Mouse (Mus musculus) 3T3-L1 (cell line): ENCODE measurements around the gene Hoxb2.
A peak's percentile ranks its signal among the peaks of the same experiment; 100 is the strongest.

Source experiments
- DNase-seq: peaks from one replicate; pipeline ENCODE4 v3.0.0-alpha.2; 2015; ENCODE audit warnings: low read depth, low spot score

Hoxb2 gene

DNA sequence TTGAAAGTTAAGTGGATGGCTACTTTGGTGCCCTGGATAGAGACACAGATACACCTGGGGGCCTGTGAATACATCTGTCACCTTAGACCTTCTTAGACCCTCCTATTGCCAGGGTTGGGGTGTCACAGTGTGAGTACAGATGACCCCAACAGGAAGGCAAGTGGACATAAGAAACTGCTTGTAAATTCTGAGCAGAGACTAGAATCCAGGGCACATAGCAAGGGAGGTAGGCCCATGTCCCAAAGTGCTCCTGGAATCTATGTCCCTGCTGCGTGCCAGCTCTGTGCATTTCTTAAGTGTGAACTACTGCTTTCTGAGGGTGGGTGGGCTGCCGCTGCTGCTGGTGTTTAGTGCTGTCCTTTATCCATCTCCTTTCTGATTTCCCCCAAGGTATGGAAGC is 466 bp downstream of the Hoxb2 start:
- DNase-seq: peak; percentile 27

DNA sequence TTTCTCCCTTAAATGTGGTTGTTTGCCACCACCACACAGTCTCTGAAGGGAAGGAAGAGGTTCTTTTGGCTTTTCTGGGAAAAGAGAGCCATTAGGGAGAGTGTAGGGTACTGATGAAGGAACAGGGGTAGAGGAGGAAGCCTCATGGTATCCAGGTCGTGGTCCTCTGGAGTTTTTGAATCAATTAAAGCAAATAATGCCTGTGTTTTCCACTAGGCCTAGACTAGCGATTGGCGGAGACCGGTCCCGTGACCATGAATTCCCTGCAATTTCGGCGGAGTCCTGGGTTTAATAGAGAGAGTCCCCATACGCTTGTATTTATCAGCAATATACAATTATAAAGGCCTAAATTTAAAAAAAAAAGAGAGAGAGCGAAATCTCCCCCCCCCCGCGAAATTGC is 987 bp downstream of the Hoxb2 start:
- DNase-seq: peak; percentile 80

DNA sequence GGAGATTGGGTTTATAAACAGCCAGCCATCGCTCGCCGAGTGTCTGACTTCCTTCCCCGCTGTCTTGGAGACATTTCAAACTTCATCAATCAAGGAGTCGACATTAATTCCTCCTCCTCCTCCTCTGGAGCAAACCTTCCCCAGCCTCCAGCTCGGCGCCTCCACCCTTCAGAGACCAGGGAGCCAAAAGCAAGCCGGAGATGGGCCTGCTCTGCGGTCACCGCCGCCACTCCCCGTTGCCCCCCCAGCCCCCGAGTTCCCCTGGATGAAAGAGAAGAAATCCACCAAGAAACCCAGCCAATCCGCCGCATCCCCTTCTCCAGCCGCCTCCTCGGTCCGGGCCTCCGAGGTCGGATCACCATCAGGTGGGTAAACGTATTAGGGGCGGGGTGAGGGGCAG is 1.5 kb downstream of the Hoxb2 start:
- peak; percentile 77 for DNase-seq

DNA sequence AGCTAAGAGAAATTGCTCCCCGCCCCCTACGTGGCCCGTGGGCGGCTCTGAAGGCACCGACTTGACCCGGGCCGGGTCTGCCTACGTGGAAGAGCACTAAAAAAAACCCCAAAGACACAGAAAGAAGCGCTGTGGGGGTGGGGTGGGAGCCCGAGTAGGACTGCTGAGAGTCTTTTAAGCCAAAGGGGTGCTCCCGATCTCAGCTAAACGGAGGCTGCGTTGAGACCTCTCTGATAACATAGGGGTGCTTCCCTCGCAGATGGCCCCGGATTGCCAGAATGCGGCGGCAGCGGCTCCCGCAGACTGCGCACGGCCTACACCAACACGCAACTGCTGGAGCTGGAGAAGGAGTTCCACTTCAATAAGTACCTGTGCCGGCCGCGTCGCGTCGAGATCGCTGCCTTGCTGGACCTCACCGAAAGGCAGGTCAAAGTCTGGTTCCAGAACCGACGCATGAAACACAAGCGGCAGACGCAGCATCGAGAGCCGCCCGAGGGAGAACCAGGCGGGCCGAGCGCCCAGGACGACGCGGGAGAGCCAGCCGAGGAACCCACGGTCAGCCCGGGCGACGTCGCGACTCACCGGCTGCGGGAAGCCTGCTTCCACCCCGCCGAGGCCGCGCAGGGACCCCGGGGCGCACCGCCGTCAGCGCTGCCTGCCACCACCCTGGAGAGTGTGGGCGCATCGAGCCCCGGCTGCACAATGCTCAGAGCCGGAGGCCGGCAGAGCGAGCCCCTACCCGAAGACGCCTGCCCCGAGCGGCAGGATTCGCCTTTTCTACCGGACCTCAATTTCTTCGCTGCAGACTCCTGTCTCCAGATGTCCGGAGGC is 2.6 kb downstream of the Hoxb2 start:
- no peak for DNase-seq

DNA sequence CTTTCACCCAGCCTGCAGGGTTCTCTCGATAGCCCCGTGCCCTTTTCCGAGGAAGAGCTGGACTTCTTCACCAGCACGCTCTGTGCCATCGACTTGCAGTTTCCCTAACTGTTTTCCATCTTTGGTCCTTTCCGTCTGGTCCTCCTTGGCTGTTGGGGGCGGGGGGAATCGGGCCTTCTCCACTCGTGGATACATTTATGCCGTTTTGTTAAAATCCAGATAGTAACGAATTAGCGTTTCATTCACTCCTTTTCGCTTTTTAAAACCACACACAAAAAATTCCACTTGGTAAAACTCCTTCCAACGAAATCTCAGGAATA is 3.2 kb downstream of the Hoxb2 start:
- peak; percentile 61 for DNase-seq

DNA sequence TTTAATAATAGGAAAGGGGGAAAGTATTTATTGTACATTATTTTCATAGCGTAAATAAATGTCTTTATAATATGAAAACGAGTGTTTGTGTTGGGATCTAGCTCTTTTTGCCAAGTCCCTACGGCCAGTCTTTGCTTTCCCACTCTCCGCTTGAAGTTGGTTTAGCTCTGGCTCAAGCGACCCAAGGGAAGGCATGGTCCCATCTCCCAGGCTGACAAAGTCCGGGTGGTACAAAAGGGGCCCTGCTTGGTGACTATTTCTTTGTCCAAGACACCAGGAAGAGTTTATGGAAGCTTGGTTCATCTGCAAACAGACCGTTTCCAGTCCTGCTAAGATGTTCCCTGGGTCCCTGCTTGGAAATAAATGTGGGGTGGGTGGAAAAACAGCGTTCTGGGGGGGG is 3.6 kb downstream of the Hoxb2 start:
- DNase-seq: peak; percentile 44

DNA sequence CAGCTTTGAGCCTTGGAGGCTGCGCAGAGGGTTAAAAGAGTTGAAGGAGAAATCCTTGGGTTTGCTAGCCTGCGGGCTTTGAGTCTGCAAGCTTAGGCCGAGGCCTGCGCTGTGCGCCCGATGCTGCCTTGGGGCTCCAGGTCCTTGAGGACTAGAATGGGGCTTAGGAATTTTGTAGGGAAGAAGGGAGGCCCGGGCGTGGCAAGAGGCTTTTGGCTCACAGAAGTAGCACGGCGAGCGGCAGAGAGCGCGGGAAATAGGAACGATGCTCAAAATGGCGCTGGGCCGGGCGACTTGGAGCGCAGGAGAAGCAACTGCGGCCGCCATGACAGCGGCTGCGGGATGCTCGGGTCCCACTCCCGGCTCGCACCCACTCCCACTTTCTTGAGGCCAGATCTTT is 4.1 kb downstream of the Hoxb2 start:
- DNase-seq: peak; percentile 60

DNA sequence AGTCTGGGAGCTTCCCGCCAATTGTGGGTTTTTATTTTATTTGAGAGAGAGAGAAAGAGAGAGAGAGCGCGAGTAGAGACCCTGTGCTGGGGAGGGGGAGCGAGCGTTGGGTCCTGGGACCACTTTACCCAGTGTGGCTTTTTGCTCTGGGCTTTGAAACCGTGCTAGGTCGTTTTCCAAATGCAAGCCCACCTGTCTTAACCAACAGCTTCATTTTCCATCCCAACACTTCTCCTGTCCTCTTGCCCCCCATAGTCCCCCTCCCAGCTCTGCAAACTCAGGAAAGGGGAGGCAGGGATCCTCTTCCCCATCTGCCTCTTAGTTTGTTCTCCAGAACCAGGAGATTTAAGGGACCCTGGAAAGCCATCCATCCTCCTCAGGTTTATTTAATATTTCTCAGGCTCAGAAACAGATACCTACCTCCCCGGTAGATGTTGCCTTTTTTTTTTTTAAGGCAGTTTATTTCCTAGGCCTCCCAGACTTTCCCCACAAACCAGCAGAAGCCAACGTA is 4.5 kb downstream of the Hoxb2 start:
- DNase-seq: no peak

DNA sequence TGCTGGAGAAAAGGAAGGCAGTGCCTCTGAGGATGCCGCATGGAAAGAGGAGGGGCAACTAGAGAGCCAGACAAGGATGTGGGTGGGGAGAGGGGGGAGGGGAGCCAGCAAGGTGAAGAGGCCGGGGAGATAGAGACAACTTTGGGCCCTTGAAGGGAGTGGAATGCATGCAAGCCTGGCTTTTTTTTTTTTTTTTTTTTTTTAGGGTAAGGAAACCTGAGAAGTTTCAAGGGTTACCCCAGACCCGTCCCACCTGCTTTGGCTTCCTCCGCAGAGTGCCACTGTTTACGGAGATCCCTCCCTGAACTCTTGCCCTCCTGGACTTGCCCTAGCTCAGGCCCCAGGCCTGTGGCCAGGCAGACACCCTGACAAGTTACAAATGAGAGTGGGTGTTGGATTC is 13.5 kb downstream of the Hoxb2 start:
- DNase-seq: no peak

DNA sequence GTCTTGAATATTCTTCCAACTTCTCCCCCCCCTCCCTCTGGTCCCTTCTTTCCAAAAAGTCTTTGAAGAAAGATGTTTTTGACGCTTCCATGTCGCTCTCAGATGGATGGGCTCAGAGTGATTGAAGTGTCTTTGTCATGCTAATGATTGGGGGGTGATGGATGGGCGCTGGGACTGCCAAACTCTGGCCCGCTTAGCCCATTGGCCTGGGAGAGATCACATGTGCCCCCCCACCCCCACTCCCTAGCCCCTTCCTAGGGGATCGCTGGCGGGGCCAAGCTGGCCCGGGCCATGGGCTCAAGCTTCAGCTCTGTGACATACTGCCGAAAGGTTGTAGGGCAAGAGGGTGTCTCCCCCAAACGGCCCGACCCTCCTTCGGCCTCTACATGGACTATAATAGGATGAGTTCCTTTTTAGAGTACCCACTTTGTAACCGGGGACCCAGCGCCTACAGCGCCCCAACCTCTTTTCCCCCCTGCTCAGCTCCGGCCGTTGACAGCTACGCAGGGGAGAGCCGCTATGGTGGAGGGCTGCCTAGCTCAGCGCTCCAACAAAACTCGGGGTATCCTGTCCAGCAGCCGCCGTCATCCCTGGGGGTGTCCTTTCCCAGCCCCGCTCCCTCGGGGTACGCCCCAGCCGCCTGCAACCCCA is 15.2 kb downstream of the Hoxb2 start, which contains the start of gene Hoxb1:
TSS of gene Hoxb1 (plus strand) at position 312 of the 651 bp plus-strand sequence.
- DNase-seq: no peak

DNA sequence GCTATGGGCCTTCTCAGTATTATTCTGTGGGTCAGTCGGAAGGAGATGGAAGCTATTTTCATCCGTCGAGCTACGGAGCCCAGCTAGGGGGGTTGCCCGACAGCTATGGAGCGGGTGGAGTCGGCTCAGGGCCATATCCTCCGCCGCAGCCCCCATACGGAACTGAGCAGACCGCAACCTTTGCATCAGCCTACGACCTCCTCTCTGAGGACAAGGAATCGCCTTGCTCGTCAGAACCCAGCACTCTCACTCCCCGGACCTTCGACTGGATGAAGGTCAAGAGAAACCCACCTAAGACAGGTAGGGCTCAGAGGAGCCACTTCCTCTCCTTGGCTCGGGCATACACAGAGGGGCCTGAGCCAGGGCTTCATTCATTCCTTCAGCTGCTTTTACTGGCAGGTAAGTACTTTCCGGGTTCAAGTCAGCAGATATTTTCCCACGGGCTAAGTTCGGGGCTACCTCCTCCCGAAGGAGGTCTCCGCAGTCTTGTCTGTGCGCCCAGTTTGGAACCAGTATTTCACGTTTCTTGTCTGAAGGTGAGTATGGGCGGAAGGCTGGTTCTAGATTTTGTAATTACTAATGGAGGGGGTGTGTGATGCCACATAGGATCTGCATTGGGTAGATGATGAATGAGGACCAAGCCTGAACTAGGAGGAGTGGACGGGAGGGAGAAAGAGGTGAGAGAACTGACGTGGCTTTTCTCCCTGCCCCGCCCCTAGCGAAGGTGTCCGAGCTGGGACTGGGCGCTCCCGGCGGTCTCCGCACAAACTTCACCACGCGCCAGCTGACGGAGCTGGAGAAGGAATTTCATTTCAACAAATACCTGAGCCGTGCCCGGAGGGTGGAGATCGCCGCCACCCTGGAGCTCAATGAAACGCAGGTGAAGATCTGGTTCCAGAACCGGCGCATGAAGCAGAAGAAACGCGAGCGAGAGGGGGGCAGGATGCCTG is 16.0 kb downstream of the Hoxb2 start:
- DNase-seq: no peak

DNA sequence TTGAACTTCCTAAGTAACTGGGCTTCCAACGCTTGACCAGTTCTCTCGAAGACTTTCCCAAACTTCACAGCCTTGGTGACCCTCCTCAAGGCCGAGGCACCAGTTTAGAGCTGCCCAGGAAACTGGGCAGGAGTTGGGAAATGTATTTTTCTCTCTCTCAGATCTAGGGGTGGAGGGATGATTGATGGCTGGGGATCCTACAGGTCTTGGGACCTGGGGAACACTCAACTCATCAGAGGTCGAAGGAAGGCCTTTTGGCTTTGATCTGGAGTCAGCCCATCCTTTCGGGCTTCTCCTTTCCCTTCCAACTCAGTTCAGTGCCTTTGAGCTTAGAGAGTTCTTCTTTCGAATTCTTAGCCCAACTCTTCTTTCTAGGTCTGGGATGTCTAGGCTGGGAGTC is 16.8 kb downstream of the Hoxb2 start:
- DNase-seq: no peak

DNA sequence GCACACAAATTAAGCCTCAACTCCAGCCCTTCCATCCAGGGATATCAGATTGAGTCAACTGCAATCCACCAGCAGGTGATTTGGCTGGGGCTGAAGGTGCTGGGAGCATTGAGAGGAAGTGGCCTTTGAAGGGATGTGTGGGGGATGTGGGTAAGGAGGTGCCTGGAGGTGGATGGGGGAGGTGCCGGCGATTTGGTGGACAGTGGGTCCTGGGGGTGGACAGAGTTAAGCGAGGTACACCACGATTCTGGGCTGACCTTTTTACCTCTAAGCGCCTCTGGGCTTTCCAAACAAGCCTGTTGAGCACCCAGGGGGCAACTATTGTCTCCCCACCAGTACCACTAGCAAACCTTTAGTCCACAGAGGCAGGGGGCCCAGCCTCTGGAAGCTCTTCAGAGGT is 18.4 kb downstream of the Hoxb2 start:
- DNase-seq: no peak

DNA sequence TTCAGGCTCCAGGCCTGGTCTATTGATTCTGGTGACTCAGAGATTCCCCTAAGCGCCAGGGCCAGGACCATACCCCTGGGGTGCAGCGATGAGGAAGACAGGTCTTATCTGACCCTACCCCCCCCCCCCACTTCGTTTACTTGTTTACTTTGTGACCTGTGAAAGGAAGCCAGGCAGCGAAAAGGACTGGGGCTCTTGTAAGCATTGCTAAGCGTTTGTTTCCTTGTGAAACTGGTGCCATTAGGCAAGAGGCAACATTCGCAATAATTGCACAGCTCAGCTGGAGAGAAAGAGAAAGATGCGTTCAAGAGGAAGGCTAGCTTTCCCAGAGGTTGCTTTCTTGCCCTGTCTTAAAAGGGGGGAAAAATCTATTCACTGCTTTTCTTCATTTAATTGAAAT is 18.8 kb downstream of the Hoxb2 start:
- no peak for DNase-seq

DNA sequence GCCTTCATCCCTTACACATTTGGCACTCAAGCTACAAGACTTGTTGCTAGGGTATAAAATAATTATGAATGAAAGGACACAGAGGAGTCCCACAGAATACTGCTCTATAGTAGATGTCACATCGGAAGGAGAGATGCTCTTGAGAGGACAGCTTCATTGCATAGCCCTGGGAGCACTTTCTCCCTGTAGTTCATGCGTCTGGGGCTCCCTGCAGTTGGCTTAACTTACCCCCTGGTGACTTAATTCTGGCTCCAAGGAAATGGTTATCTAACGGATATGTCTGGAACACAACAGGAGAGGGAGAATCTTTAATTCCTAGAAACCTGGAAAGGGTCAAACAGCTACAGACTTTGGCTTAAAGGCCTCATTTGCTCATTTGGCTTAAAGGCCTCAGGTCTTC is 21.4 kb downstream of the Hoxb2 start:
- DNase-seq: no peak

DNA sequence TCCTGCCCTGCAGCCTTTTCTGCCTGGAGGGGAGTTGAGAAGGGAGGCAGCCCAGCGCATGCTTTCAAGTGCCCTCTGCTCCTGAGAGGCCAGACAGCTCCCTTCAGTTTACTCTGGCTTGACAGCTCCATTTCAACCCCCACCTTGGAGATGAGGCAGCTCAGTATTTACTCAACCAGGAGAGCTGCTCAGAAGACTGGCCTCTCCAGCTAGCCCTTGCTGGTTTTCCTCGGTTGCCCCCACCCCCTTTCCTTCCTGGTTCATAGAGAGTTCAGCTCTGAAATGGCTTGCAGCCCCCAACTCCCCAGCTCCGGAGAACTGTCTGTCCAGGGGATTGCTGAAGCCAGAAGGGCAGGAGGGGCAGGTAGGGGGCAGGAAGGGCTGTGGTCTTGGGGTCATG is 22.2 kb downstream of the Hoxb2 start:
- no peak for DNase-seq

DNA sequence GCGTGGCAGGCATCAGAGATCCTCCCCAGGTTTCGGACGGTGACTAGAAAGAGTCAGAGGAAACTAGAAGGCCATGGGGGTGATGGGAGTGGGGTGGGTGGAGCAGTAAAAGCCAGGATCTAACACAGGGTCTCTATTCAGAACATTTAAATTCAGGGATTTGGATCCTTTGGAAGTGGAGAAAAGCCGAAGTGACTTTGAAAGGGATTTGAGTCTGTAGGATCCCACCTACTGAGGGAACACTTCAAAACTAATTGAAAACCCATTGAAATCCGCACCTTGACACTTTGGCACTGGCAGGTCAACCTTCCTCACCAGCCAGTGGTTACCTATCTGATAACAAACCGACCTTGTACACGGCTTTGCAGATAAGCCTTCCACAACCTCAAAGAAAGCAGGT is 24.5 kb downstream of the Hoxb2 start:
- DNase-seq: no peak

DNA sequence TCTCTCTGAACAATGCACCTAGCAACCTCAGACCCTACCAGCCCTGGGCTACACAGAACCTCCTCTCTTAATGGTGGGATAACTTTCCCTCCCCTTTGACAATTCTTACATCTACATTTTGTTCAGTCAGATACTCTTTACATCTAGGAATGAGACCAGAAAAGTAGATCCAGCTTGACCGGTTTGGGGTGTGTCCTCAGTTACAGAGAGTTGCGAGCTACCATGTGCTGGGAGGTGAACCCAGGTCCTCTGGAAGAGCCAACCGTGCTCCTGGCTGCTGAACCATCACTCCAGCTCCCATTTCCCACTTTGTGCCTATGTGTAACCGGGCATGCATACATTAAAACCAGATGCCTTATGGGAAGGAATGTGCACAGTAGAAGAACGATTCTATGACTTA is 33.1 kb downstream of the Hoxb2 start:
- DNase-seq: no peak

DNA sequence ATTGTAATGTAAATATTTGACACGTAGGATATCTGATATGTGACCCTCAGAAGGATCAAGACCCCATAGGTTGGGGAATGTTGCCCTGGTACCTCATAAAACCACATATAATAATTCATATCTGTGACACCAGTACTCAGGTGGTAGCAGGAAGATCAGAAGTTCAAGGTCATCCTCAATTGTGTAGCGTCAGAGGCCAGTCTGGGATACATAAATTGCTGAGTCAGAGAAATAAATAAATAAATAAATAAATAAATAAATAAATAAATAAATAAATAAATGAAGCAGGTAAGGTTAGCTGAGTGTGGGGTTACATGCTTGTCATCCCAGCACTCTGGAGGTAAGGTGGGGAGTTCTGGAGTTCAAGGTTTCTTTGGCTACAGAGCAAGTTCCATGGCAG is 37.3 kb downstream of the Hoxb2 start:
- DNase-seq: no peak

DNA sequence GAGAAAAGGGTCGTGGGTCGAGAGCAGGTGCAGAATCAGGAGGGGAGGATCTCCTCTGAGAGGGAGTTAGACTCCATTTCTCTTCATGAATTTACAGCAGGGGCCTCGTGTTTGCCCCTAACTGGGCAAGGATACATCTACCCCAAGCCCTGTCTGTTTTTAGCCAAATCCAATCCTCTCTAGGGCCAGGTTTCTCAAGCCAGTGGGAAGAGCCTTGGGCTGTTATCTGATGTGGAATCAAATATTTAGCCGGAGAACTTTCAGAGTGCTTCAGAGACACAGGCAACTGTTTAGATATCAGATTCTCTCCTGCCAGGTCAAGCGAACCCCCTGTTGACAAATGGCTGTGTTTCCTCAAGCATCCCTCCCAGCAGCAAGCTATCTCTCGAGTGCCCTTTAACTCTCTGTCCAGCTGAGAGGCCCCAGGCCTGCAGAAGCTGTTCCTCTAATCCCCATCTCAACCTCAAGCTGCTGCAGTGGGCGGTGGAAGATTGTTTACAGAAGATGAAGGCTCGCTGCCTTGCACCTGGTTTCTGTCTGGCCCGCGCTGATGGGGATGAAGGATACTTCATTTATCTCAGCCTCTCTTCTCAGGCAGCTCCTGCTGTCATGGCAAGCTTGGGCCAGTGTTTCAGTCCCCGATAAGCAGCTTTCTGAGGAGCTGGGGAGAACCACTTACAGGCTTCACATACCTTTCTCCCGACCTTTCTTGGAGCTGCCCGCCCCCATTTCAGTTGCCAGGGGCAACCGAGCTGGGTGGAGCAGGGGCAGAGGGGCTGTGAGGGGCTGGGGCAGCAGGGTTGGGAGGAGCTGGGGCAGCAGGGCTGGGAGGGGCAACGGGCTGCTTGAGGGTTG is 46.7 kb downstream of the Hoxb2 start:
- DNase-seq: no peak

DNA sequence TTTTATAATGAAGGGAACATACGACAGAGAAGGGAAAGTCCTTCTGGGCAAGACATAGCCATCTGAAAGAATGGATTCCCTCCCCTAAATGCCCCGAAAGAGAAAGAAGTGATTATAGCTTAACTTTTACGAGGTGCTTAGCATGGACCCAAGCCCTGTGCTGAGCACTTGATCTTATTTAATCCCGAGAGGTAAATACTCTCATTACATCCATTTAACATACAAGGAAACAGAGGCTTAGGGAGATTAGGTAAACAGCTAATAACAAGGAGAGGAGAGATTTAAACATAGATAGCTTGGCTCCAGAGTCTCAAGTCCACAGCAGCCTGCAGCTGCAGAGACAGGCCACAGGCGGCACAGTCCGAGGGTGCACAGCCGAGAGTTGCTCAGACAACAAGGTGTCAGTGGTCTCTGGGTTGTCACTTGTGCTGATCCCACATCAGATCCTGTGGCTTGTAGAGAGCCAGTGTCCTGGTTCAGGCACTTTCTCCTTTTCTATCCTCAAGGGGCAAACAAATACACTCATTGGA is 47.5 kb downstream of the Hoxb2 start:
- no peak for DNase-seq
